Mouse (Mus musculus): ENCODE results near the gene 6030468B19Rik. TPM values are rescaled to one million over a fixed set of nuclear protein-coding genes. Genes with fewer than 3 reads are reported as not detected.
"Not testable (repeated sequence)": the region's sequence is repeated elsewhere in the genome, so short reads cannot be mapped to it uniquely, and the experiment has no call there.

Gene 6030468B19Rik
- total RNA-seq, 2 experiments from 2014 or later, result not detected

DNA sequence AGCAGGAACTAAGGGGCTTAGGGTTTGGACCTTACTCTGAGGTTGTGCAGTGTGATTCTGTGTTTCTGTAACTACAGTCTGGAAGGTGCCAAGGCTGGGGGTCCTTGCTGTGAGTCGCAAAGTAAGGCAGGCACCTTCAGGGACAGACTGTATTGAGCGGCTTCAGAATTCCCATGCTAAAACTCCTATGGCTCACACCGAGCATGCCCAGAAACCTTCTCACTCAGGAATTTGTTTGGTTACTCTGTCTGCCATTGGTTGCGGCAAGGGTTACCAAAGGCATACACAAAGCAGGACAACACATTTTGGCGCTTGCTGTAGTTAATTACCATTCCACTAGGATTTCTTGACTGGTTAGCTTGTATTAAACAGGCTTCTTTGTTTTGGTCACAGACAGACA lies 28.7 kb downstream of the 6030468B19Rik start:
- ATAC-seq (replicated peaks; ENCODE audit: poor library complexity, severe bottlenecking), result no peak

DNA sequence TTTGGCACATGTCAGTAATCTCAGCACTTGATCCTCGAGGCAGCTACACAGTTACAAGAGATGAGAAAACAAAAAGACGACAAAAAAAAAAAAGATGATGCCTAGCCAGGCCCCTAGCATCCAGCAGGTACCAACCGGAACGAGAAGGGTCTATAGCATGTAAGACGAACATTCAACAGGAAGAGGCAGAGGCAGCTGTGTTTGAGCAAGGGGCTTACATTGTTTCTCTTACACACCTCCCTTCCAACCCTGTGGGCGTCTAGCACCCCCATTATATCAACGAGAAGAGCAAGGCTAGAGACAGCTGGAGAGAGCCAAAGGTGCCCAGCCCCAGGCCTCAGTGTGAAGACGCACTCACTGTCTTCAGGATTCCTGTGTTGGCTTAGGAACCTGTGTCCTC lies 29.5 kb downstream of the 6030468B19Rik start:
- no peak for ATAC-seq (replicated peaks; ENCODE audit: poor library complexity, severe bottlenecking)

DNA sequence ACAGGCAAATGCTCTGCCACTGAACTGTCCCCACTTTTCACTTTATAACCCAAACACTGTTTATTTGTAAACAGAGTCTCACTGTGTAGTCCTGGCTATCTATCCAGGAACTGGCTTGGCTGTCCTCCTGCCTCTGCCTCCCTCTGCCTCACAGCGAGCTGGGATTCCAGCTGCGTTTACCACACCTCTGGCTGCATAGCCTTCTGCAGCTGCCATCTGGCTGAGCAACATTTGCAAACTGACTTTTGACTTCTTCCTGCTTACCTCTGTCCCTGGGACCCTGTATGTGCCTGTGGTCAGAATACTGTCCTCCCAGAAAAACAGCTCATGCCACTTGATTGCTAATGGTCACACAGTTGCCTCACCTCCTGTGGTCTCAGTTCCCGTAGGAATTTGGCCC lies 29.9 kb downstream of the 6030468B19Rik start:
- ATAC-seq (replicated peaks; ENCODE audit: poor library complexity, severe bottlenecking), result no peak

DNA sequence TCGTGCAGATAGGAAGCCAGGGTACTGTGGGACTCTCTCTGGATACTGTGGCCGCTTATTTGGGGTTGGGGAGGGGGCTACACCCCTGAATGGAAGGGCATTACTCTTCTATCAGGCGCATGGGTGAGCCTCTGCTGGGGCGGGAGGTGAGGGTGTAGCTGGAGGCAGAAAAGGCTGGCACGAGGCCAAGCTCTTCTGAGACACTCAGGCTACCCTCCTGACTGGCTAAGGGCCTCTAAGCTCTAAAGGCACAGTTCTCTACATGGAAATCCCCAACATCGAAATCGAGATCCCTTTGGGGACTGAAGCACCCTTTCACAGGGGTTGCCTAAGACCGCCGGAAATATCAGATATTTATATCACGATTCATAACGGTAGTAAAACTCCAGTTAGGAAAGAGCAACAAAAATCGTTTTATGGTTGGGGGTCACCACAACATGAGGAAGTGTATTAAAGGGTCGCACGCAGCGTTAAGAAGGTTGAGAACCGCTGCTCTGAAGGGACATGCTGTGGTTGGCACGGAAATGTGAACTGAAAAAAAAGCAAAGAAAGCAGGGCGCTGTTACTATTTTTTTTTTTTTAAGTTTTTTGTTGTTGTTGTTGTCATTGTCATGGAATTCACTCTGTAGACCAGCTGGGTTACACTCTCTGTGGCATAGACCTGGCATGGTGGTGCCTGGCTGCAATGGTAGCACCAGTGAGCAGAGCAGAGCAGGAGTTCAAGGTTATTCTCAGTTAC lies 30.9 kb downstream of the 6030468B19Rik start:
- peak; percentile 7 for ATAC-seq (replicated peaks; ENCODE audit: poor library complexity, severe bottlenecking)

DNA sequence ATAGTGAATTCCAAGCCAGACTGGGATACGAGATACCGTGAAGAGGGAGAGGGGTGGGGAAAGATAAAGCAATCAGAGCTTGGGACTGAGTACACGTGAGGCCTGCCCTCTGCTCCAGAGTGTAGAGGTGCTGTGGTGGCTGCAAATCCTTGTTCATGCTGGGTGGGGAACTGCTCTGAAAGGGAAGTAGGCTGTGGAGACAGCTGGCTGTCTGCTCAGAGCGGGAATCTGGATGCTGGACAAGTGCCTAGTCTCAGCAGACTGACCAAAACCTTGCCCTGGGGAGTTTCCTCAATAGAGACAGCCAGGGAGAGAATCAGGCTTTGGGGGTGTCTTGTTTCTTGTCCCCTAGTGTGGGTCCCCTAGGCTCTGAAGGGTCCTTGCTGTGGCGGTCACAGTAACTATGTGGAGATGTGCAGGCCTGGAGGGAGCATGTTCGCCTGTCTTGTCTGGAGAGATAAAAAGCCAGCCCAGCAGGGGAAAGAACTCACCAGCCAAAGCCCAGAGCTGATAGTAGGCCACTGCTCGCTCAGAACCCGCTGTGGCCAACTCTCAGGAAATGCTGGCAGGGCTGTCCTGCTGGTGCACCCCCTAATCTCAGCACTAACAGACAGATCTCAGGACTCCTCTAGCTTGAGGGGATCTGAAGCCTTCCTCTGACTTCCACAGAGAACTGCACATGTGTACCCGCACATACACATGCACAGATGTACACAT lies 31.6 kb downstream of the 6030468B19Rik start:
- peak; percentile 21 for ATAC-seq (replicated peaks; ENCODE audit: poor library complexity, severe bottlenecking)

DNA sequence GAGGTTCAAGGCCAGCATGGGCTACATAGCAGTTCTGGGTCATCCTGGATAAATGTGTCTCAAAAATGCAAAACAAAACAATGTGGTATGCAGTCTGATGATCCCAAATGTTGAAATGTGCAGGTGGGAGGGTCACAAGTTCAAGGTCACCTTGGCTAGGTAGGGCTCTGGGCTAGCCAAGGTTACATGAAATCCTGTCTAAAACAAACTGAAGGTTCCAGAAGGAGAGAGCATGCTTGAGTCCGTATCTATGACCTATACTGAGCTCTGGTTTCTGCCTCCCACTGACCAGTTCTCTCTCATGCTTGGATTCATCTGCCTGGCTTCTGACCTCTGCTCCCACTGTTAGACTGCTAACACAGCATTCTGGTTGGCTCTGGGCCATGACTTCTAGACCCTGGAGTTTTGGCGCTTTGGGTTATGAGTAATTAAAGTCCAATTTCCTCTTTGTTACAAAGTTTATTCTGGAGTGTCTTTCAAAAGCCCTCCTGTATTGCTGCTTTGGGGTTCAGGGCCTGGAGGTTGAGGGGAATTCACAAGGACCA lies 32.3 kb downstream of the 6030468B19Rik start:
- no peak for ATAC-seq (replicated peaks; ENCODE audit: poor library complexity, severe bottlenecking)

DNA sequence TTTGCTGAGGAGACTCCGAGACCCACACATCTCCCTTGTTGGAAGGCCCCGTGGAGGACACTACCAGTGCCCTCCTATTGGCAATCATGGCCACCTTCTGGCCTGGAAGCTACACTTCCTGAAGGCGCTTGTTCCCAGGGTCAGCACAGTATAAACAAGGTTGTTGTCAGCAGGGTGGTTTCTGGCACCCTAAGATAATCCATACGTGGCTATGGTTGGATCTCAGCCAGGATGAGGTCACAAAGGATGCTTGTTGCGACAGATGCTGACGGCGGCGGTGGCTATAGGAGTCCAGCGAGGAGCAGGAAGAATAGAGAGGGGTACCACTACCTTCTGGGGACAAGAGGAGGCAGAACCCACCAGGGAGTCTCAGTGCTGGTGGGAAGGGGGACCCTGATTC lies 32.9 kb downstream of the 6030468B19Rik start:
- peak; percentile 10 for ATAC-seq (replicated peaks; ENCODE audit: poor library complexity, severe bottlenecking)

DNA sequence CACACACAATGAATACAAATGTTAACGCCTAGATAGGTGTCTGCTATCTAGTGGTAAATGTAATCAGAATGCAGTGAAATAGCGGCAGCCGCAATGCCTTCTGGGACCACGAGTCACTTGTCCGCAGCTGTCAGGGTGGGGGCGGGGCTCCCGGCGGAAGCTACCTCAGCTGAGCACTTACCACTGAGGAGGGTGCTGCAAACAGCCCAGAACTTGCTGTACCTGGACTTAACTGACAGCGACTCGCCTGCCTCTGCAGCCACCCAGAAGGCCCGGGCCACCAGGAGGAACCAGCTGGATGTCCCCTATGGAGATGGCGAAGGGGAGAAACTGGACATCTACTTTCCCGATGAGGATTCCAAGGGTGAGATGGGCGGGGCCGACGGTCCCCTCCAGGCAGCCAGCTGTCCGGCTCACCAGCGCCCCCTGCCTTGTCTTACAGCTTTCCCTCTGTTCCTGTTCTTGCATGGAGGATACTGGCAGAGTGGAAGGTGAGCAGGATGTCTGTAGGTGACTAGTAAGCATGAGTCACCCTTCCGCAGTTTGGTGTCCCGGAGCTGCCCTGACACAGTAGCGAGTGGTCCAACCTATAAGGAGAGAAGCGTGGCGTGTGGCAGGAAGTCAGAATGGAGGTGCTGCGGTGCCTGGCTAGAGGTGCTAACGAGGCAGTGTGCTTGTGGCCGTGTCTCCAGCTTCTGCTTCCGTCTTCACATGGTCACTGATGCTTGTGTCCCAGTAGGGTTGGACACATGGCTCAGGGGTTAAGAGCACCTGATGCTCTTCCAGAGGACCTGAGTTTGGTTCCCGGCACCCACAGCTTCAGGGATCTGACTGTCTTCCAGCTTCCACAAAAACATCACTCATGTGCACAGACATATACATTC lies 34.9 kb downstream of the 6030468B19Rik start:
- ATAC-seq (replicated peaks; ENCODE audit: poor library complexity, severe bottlenecking), result peak; percentile 67

DNA sequence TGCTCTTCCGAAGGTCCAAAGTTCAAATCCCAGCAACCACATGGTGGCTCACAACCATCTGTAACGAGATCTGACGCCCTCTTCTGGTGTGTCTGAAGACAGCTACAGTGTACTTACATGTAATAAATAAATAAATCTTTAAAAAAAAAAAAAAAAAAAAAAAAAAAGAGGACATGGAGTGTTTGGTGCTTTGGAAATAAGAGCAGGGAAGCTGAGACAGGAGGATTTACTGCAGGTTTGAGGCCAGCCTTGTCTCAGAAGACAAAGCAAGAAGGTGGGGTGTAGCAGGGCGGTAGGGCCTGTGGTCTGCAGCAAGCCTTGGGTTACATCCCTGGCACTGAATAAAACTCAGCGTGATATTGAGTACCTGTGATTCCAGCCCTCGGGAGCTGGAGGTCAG lies 36.0 kb downstream of the 6030468B19Rik start:
- ATAC-seq (replicated peaks; ENCODE audit: poor library complexity, severe bottlenecking), result not testable (repeated sequence)

DNA sequence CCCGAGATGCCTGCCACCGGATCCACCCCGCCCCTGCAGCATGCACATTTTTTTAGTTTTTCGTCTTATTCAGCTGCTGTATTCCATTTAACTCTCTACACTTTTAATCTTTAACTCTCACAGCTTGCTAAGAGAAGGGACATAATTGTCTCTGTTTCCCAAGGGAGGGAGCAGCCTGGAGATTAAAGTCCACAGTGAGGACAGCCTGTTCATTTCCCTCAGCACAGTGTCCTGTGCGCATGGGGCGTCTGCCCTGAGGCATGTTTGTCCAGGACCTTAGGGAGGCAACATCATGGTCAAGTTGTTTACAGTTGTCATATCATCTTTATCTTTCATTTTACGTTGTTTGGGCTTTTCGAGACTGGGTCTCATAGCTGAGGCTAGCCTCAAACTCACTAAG lies 36.6 kb downstream of the 6030468B19Rik start:
- ATAC-seq (replicated peaks; ENCODE audit: poor library complexity, severe bottlenecking), result no peak

DNA sequence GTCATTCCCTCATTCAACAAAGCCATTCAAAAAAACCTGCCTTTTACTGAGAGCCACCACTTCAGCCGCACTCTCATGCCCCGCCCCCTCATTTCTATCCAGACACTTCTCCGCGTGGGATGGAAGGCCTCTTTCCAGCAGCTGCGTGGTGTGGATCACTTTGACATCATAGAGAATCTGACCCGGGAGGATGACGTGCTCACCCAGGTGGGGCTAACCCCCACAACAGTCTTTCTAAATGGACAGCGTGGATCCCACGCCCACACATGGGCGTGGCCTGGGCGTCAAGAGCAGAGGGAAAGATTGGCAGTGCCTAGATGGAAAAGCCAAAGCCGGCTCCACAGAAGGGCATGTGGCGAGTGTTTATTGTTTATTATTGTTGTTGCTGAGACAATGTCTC lies 38.8 kb downstream of the 6030468B19Rik start:
- 0 out of 2 replicates have a peak, but pooled peaks have one; percentile 21 for ATAC-seq (replicated peaks; ENCODE audit: poor library complexity, severe bottlenecking)

DNA sequence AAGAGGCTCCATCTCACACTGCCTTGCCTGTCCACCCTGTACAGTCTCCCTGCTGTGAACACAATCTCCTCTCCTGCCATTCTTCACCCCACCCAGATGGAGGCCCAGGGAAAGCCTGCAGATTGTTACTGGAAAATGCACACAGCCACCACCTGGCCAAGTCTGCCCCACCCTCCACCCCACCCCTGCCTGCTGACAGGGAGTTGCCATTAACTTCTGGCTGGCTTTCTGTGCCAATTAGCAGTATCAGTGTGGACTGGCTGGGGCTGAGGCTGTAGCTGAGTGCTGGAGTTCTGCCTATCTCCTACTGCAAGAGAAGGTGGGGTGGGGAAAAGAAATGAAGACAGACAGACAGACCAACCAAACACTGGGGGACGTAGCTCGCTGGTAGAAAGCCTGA lies 41.1 kb downstream of the 6030468B19Rik start:
- no peak for ATAC-seq (replicated peaks; ENCODE audit: poor library complexity, severe bottlenecking)

DNA sequence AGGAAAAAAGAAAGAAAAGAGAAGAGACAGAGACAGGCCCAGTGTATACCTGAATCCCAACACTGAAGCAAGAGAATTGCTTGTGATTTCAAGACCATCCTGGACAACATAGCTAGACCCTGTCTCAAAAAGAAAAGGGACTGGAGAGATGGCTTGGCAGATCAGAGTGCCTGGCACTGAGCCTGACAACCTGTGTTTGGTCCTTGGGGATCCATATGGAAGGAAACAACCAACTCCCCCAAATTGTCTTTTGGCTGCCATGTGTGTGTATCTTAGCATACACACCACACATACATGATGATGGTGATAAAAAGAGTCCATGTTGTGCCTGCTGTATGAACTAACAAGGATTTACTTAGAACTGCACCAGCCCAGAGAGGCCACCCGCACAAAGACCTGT lies 41.6 kb downstream of the 6030468B19Rik start:
- no peak for ATAC-seq (replicated peaks; ENCODE audit: poor library complexity, severe bottlenecking)

DNA sequence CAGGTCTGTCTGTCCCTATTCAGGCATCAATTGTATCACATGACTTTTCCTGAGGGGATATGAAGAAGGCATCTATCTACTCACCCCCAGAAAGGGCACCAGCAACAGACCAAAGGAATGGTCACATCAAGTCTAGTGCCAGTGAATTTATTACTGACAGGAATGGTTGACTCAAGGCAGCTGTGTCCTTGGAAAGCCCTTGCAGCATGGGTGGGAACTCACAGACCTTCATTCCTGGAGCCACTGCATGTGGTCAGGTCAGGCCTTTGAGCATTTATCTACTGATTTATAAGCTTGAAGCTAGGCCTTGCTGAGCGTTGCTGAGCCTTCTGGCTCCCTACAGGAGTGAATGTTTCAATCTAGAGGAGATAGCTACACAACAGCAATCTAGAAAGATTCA lies 43.5 kb downstream of the 6030468B19Rik start:
- ATAC-seq (replicated peaks; ENCODE audit: poor library complexity, severe bottlenecking), result no peak

DNA sequence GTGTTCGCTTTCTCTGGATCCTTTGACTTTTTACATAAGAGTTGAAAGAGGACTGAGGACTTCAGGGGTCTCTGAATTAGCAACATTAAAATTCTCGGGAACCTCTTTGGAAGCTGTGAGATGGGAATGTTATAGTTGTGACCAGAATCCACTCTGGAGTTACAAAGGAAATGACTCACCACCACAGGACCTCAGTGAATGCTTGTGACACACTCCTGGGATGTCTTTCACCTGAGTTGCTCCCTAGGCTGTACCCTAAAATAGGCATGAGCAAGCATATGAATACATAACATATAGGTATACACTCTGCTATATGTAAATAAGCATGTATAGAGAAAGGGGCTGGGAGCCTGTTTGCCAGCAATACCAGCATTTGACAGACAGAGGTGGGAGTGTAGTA lies 46.0 kb downstream of the 6030468B19Rik start:
- no peak for ATAC-seq (replicated peaks; ENCODE audit: poor library complexity, severe bottlenecking)

DNA sequence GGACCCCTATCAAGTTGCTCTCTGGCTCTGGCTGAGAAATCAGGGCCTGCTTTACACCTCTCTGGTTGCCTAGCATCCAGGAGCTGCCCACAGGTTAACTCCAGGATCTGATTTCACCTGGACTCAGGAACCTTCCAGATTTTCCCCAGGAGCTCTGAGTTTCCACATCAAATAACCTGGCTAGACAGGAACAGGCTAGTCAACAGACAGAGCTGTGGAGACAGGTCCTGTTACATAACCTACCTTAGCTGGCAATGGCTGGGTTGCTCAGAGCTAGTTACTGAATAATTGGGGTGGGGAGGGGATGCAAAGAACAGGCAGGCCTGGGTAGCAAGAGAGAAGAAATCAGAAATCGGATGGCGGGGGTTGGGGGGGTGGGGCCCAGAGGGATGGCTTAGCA lies 47.5 kb downstream of the 6030468B19Rik start:
- no peak for ATAC-seq (replicated peaks; ENCODE audit: poor library complexity, severe bottlenecking)

DNA sequence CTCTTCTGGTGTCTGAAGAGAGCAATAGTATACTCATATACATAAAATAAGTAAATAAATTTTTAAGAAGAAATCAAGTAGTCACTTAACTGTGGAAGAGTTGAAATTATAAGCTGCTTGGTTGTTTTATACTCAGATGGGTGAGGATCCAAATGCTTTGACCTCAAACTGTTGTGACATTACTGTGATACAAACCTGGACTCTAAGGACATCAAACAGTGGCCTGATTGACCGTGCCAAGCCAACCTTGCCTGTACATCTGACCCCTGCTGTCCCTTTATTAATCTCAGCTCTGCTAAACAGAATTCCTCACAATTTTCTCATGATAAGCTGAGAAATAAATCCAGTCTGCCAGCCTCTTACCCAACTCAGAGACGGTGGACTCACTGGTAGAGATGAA lies 48.2 kb downstream of the 6030468B19Rik start:
- ATAC-seq (replicated peaks; ENCODE audit: poor library complexity, severe bottlenecking), result no peak

DNA sequence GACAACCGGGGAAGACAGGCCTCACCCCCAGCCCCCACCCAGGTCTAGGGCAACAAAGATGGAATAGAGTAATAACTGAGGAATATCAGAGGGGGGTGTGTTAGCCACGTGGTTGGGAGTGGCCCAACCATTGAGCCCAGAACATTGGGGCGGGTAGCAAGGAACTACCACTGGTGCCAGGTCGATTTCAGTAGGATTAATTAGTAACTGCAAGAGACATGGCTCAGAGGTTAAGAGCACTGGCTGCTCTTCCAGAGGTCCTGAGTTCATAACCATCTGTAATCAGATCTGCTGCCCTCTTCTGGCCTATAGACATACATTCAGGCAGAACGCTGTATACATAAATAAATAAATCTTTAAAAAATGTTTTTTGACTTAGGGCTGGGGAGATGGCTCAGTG lies 49.2 kb downstream of the 6030468B19Rik start:
- ATAC-seq (replicated peaks; ENCODE audit: poor library complexity, severe bottlenecking), result no peak

DNA sequence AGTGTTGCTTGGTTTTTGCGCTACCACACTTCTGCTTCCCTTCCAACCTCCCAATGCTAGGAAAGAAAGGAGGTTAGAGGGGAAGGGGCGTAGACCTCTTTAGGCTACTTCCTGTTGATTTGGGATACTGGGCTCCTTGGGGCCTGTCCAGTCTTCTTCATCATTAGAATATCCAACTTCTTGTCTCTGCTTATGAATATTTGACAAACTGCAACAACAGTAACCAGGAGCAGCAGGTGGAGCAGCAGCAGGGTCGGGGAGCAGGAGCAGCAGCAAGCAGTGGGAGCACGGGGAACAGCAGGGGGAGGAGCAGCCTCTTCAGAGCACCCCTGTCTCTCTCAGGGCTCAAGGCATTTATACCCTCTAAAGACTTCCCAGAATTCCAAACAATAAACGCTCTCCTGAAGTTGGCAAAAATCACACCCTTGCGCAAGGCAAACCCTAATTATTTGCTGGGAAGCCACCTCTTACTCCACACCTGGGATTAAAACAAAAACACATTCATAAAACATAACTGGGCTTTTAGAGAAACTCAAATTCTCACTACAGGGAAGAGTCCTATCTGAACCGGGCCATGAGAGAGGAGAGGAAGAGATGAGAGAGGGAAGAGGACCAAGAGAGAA lies 50.2 kb downstream of the 6030468B19Rik start:
- ATAC-seq (replicated peaks; ENCODE audit: poor library complexity, severe bottlenecking), result no peak

DNA sequence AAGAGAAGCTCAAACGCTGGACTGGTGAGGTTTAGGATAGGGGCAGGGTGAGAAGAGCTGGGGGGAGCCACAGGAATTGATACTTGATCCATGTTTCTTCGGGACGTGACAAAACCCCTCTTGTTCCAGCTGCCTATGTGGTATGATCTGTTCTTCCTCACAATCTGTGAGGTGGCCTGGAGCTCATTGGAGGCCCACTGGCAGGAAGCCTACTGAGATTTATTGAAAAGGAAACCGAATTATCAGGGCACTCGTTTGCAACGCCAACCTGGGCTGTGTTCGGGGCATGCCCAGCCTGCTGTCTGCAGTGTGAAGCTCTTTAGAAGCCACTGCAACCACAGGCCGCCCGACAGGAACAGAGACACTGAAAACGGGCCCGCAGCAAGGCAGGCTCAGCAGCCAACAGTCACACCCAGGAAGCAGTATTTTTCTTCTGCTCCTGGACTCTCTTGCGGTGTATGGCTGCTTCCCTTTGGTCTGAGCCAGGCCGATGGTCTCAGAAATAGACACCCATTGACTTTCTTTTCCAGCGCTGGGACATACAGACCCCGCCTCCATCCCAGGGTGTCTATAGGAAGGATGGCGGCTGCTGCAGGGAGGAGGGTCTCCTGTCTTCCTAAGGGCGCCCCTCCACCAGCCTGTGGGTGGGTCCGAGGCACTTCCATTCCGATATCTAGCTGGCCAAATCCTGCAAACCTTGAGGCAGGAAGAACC lies 51.0 kb downstream of the 6030468B19Rik start:
- ATAC-seq (replicated peaks; ENCODE audit: poor library complexity, severe bottlenecking), result peak; percentile 49
